Mouse (Mus musculus): ENCODE measurements around the gene Hist2h2aa1.
A peak's percentile ranks its signal among the peaks of the same experiment; 100 is the strongest.
"Not testable (repeated sequence)": the region's sequence is repeated elsewhere in the genome, so short reads cannot be mapped to it uniquely, and the experiment has no call there.

Gene Hist2h2aa1

GRCm38 (mm10) chr3:96245003-96245886 lies at the start of gene Hist2h2aa1:
TSS of gene Hist2h2aa1 (plus strand) at chr3:96245497.
- peak; percentile 92 for DNase-seq

- DNase-seq = peak; percentile 40
Measured at GRCm38 (mm10) chr3:96195616-96196313, 49.5 kb upstream of the Hist2h2aa1 start.

GRCm38 (mm10) chr3:96196437-96197128 lies 48.7 kb upstream of the Hist2h2aa1 start:
- peak; percentile 61 for DNase-seq

- DNase-seq = peak; percentile 91
Measured at GRCm38 (mm10) chr3:96197129-96197749, 48.1 kb upstream of the Hist2h2aa1 start.

- peak; percentile 57 for DNase-seq
Measured at GRCm38 (mm10) chr3:96198181-96198580, 47.1 kb upstream of the Hist2h2aa1 start.

GRCm38 (mm10) chr3:96198601-96199251 lies 46.6 kb upstream of the Hist2h2aa1 start:
- DNase-seq = not testable (repeated sequence)

- DNase-seq = no peak
Measured at GRCm38 (mm10) chr3:96199731-96200130, 45.6 kb upstream of the Hist2h2aa1 start.

GRCm38 (mm10) chr3:96207819-96208218 lies 37.5 kb upstream of the Hist2h2aa1 start:
- DNase-seq = no peak

GRCm38 (mm10) chr3:96209242-96209641 lies 36.1 kb upstream of the Hist2h2aa1 start:
- no peak for DNase-seq

GRCm38 (mm10) chr3:96219191-96219641 lies 26.1 kb upstream of the Hist2h2aa1 start:
- DNase-seq = peak; percentile 65

- DNase-seq = peak; percentile 94
Measured at GRCm38 (mm10) chr3:96219661-96220130, 25.6 kb upstream of the Hist2h2aa1 start, which contains the start of the genes Bola1 and Hist2h2ab. TSS of gene Bola1 (minus strand) at chr3:96219709. TSS of gene Hist2h2ab (plus strand) at chr3:96219865.

GRCm38 (mm10) chr3:96220131-96220764 lies 25.0 kb upstream of the Hist2h2aa1 start:
- DNase-seq = not testable (repeated sequence)

GRCm38 (mm10) chr3:96220765-96221639 lies 24.3 kb upstream of the Hist2h2aa1 start, which contains the start of the genes Hist2h2ac and Hist2h2be:
TSS of gene Hist2h2ac (minus strand) at chr3:96220880.
TSS of gene Hist2h2be (plus strand) at chr3:96221119.
- DNase-seq = peak; percentile 95

GRCm38 (mm10) chr3:96221640-96222038 lies 23.7 kb upstream of the Hist2h2aa1 start:
- no peak for DNase-seq

GRCm38 (mm10) chr3:96222774-96223173 lies 22.5 kb upstream of the Hist2h2aa1 start:
- DNase-seq = peak; percentile 59

- DNase-seq = peak; percentile 18
Measured at GRCm38 (mm10) chr3:96225421-96225820, 19.9 kb upstream of the Hist2h2aa1 start.

GRCm38 (mm10) chr3:96226695-96227648 lies 18.3 kb upstream of the Hist2h2aa1 start:
- peak; percentile 12 for DNase-seq

GRCm38 (mm10) chr3:96228828-96229227 lies 16.5 kb upstream of the Hist2h2aa1 start:
- DNase-seq = no peak

- DNase-seq = no peak
Measured at GRCm38 (mm10) chr3:96230404-96230803, 14.9 kb upstream of the Hist2h2aa1 start.

Measured in cerebellum, adult 9-10 months (tissue).